Mouse (Mus musculus): ENCODE results near the gene Zfp961.

- TF ChIP-seq ZC3H11A (IDR thresholded peaks at IDR 0.05; ENCODE audit: borderline replicate concordance, low read depth, low read length), result no peak
- TF ChIP-seq HCFC1 (IDR thresholded peaks at IDR 0.05; ENCODE audit: borderline replicate concordance, insufficient read depth, low read length), result no peak
- TF ChIP-seq ZNF384 (IDR thresholded peaks at IDR 0.05; ENCODE audit: low read depth, low read length), result peak; percentile 53; the same call in 1 of the 2 replicates
These were observed 1.7 kb downstream of the Zfp961 start for GRCm38 (mm10) chr8:71952489-71952888.
